Mouse (Mus musculus): ENCODE results near the gene Slc10a1. TPM values are rescaled to one million over a fixed set of nuclear protein-coding genes. Genes with fewer than 3 reads are reported as not detected.
"Not testable (repeated sequence)": the region's sequence is repeated elsewhere in the genome, so short reads cannot be mapped to it uniquely, and the experiment has no call there.

The Slc10a1 gene
- polyA plus RNA-seq, 1 experiment from 2014 or later = 0.95 TPM

DNA sequence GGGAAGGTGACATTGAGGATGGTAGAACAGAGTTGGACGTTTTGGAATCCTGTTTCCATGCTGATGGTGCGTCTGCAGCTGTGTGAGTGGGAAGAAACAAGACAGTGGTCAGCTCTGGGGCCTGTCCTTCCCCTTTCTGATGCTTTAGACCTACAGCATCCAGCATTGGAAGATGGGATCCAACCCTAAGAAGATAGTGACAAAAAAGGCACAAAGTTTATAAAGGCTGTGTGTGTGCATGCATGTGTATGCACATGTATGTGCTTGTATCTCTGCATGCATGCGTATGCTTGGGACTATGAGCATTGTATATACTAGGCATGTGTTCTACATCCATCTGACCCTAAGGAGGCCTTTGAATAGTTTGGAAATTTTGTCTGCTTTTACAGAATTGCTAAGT is 12.5 kb downstream of the Slc10a1 start:
- Histone ChIP-seq H3K9me3 (ENCODE audit: control insufficient read depth, low read length) (no peaks in the 10 kb centered on the region), H3K4me1 (replicated peaks; ENCODE audit: control insufficient read depth, insufficient read depth, low read length) (peaks cover 2% of the 10 kb centered on the region; the same call in 1 of the 2 replicates), H3K4me3 (ENCODE audit: low read depth, low read length) (no peak overlapping the region), H3K27me3 (replicated peaks; ENCODE audit: control insufficient read depth, insufficient read depth, low read length) (no peaks in the 10 kb centered on the region), H3K27ac (ENCODE audit: low read depth, low read length) (no peak overlapping the region), H3K4me2 (no peak overlapping the region), H3K9ac (ENCODE audit: low read depth, low read length) (no peak overlapping the region), H3K36me3 (ENCODE audit: control insufficient read depth, insufficient read depth, low read length) (peaks cover 47% of the 10 kb centered on the region)
- no peak for DNase-seq (ENCODE audit: low spot score)
- 83% methylated on average over 3 of the region's 3 CpGs for WGBS
- ATAC-seq (replicated peaks; ENCODE audit: low FRiP score) = no peak

DNA sequence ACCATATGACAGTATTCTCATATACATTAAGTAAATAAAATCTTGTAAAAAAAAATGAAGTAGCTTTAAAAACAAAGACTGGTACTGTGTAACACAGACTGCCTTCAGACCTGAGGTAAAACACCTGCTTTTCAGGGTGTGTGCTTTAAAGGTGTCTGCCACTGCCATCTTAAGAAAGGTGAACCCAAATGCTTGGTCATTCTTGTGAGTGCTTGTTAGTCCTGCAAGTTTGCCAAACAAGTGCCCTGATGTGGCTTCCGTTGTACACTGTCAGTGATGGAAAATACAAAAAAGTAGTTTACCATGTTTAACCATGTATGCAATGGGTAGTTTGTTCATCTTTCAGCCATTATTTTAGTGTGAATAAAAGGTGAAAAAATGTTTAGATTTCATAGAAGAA is 16.0 kb downstream of the Slc10a1 start:
- no peak overlapping the region for H3K27ac ChIP-seq (ENCODE audit: low read depth, low read length)
- no peaks in the 10 kb centered on the region for H3K9me3 ChIP-seq (ENCODE audit: control insufficient read depth, low read length)
- WGBS = 95% methylated on average over 1 of the region's 1 CpGs
- H3K9ac ChIP-seq (ENCODE audit: low read depth, low read length) = no peak overlapping the region
- H3K36me3 ChIP-seq (ENCODE audit: control insufficient read depth, insufficient read depth, low read length) = peaks cover 56% of the 10 kb centered on the region
- H3K4me2 ChIP-seq = no peak overlapping the region
- ATAC-seq (replicated peaks; ENCODE audit: low FRiP score) (no peak), DNase-seq (ENCODE audit: low spot score) (no peak)
- no peaks in the 10 kb centered on the region for H3K27me3 ChIP-seq (replicated peaks; ENCODE audit: control insufficient read depth, insufficient read depth, low read length)
- peaks cover 8% of the 10 kb centered on the region; the same call in 1 of the 2 replicates for H3K4me1 ChIP-seq (replicated peaks; ENCODE audit: control insufficient read depth, insufficient read depth, low read length)
- no peak overlapping the region for H3K4me3 ChIP-seq (ENCODE audit: low read depth, low read length)

DNA sequence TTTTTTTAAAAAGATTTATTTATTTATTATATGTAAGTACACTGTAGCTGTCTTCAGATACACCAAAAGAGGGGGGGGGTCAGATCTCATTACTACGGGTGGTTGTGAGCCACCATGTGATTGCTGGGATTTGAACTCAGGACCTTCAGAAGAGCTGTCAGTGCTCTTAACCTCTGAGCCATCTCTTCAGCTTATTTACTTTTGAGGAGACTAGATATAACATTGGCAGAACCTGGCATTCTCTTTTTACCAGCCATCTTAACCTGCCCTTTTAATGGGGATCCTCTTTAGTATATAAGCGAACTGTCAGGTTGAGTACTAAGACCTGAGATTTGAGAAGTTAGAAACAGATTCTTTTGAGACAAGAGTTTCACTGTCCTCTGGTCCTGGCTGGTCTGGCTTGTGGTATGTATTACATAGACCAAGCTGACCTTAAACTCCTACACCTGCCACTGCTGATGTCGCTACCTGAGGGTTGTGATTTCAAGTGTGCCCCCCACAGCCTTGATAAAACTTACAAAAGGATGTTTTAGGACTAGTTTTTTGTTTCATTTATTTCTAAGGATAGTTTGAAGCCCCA is 16.8 kb downstream of the Slc10a1 start:
- Histone ChIP-seq H3K4me3 (ENCODE audit: low read depth, low read length) (no peak overlapping the region), H3K4me2 (no peak overlapping the region), H3K4me1 (replicated peaks; ENCODE audit: control insufficient read depth, insufficient read depth, low read length) (peaks cover 12% of the 10 kb centered on the region; the same call in 1 of the 2 replicates), H3K27ac (ENCODE audit: low read depth, low read length) (no peak overlapping the region), H3K36me3 (ENCODE audit: control insufficient read depth, insufficient read depth, low read length) (peaks cover 59% of the 10 kb centered on the region), H3K9ac (ENCODE audit: low read depth, low read length) (no peak overlapping the region), H3K9me3 (ENCODE audit: control insufficient read depth, low read length) (no peaks in the 10 kb centered on the region), H3K27me3 (replicated peaks; ENCODE audit: control insufficient read depth, insufficient read depth, low read length) (no peaks in the 10 kb centered on the region)
- ATAC-seq (replicated peaks; ENCODE audit: low FRiP score) (no peak), DNase-seq (ENCODE audit: low spot score) (no peak)
- 93% methylated on average over 3 of the region's 3 CpGs for WGBS

DNA sequence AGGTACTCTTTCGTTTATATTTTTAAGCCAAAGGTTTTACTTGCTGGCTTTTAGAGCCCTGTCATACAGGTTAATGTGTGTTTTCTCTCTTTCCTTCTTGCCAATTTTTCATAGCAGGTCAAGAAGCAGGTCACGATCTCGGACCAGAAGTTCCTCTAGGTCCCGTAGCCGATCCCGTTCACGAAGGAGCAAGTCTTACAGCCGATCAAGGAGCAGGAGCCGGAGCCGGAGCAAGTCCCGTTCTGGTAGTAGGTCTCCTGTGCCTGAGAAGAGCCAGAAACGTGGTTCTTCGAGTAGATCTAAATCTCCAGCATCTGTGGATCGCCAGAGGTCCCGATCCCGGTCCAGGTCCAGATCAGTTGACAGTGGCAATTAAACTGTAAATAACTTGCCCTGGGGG is 18.9 kb downstream of the Slc10a1 start:
- ATAC-seq (replicated peaks; ENCODE audit: low FRiP score); H3K4me3 ChIP-seq (ENCODE audit: low read depth, low read length); H3K27ac ChIP-seq (ENCODE audit: low read depth, low read length); H3K4me2 ChIP-seq; H3K9me3 ChIP-seq (ENCODE audit: control insufficient read depth, low read length); H3K27me3 ChIP-seq (replicated peaks; ENCODE audit: control insufficient read depth, insufficient read depth, low read length); DNase-seq (ENCODE audit: low spot score); H3K9ac ChIP-seq (ENCODE audit: low read depth, low read length): not testable (repeated sequence)
- WGBS = 93% methylated on average over 15 of the region's 16 CpGs
- Histone ChIP-seq H3K4me1 (replicated peaks; ENCODE audit: control insufficient read depth, insufficient read depth, low read length) (peaks cover 14% of the 10 kb centered on the region; the same call in 1 of the 2 replicates), H3K36me3 (ENCODE audit: control insufficient read depth, insufficient read depth, low read length) (peaks cover 52% of the 10 kb centered on the region)

DNA sequence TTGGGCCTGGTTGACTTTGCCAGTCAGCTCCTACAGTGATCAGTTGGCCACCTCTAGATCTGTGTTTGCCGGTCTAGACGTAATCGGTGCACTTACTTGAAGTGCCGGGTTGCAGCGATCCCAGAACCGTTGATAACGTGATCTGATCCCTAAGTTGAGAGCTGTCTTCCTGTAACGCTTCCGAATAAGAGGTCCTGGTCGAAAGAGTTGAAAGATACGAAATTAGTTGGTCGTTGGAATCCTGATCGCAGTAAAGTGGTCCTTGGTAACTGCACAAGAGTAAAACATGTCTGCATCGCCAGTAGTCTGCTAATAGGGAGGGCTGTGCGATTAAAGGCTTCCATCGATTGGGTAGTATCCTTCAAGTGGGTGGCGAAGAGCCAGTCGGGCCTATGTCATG is 20.3 kb downstream of the Slc10a1 start:
- H3K4me2 ChIP-seq = no peak overlapping the region; the same call in 1 of the 2 replicates
- ATAC-seq (replicated peaks; ENCODE audit: low FRiP score) = no peak

DNA sequence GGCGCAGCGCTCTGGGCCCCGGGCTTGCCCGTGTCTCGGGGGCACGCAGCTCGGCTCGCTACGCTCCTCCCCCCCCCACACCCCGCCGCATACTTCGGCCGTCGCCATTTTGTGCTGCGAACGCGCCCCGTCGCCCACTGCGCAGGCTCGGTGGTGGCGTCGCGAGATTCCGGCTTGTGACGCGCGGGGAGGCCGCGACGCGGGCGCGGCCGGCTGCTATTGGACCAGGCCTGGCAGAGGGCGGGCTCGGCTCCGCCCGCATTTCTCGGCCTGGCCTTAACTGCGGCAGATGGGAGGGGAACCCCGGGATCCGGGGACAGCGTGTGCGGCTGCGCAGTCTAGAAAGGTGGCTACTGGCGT is 22.5 kb downstream of the Slc10a1 start:
- Histone ChIP-seq H3K36me3 (ENCODE audit: control insufficient read depth, insufficient read depth, low read length) (peaks cover 32% of the 10 kb centered on the region), H3K4me1 (replicated peaks; ENCODE audit: control insufficient read depth, insufficient read depth, low read length) (peaks cover 24% of the 10 kb centered on the region), H3K4me3 (ENCODE audit: low read depth, low read length) (peak overlapping the region; percentile 99), H3K27ac (ENCODE audit: low read depth, low read length) (peak overlapping the region; percentile 99), H3K27me3 (replicated peaks; ENCODE audit: control insufficient read depth, insufficient read depth, low read length) (no peaks in the 10 kb centered on the region), H3K9ac (ENCODE audit: low read depth, low read length) (peak overlapping the region; percentile 99), H3K4me2 (peak overlapping the region; percentile 91), H3K9me3 (ENCODE audit: control insufficient read depth, low read length) (no peaks in the 10 kb centered on the region)
- ATAC-seq (replicated peaks; ENCODE audit: low FRiP score) = peak; percentile 94
- WGBS = under 1% methylated on average over 47 of the region's 47 CpGs
- peak; percentile 92 for DNase-seq (ENCODE audit: low spot score)

More for the DNA sequence above, 20.3 kb downstream of the Slc10a1 start:
- DNase-seq (ENCODE audit: low spot score) = no peak
- peaks cover 22% of the 10 kb centered on the region for H3K4me1 ChIP-seq (replicated peaks; ENCODE audit: control insufficient read depth, insufficient read depth, low read length)
- 93% methylated on average over 18 of the region's 18 CpGs for WGBS
- no peak overlapping the region for H3K9ac ChIP-seq (ENCODE audit: low read depth, low read length)
- H3K27me3 ChIP-seq (replicated peaks; ENCODE audit: control insufficient read depth, insufficient read depth, low read length) = no peaks in the 10 kb centered on the region
- H3K4me3 ChIP-seq (ENCODE audit: low read depth, low read length) = no peak overlapping the region
- H3K27ac ChIP-seq (ENCODE audit: low read depth, low read length) = no peak overlapping the region
- H3K36me3 ChIP-seq (ENCODE audit: control insufficient read depth, insufficient read depth, low read length) = peaks cover 44% of the 10 kb centered on the region
- H3K9me3 ChIP-seq (ENCODE audit: control insufficient read depth, low read length) = no peaks in the 10 kb centered on the region

DNA sequence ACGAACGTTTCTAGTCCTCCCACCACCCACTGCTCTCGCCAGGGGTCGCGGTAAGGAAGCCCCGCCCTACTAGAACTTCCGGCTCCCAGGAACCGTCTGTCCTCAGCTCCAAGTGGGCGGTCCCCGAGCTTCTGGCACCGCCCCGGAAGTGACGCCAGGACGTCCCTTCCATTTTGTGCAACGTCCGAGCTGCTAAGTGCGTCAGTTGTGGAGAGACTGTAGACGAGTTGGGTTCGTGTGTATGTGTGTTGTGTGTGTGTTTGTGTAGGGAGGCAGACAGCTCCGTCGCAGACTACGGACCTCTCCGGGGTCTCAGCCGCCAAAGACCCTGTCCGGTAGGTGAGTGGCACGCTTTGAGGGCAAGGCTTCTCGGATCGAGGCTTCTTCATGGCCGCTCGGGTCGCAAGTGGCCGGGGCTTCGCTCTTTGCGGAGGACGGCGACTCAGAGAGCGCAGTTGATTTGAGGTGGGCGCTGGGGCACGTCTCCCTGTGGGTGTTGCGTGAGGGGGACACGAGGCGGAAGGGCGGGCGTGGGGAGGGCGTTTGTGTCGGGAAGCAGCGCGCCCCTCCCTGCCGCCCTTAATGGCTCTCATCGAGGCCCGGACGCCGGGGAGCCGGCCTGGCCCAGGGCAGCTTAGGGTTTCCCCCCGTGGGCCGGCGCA is 23.0 kb downstream of the Slc10a1 start, which contains the start of gene Srsf5:
Gene Srsf5 (plus strand): TSS at position 171 of the 662 bp plus-strand sequence.
- peak; percentile 97 for DNase-seq (ENCODE audit: low spot score)
- Histone ChIP-seq H3K4me1 (replicated peaks; ENCODE audit: control insufficient read depth, insufficient read depth, low read length) (peaks cover 22% of the 10 kb centered on the region), H3K4me2 (peak within 1 kb of the TSS; percentile 91), H3K27me3 (replicated peaks; ENCODE audit: control insufficient read depth, insufficient read depth, low read length) (no peaks in the 10 kb centered on the region), H3K9me3 (ENCODE audit: control insufficient read depth, low read length) (no peaks in the 10 kb centered on the region), H3K4me3 (ENCODE audit: low read depth, low read length) (peak within 1 kb of the TSS; percentile 99), H3K9ac (ENCODE audit: low read depth, low read length) (peak within 1 kb of the TSS; percentile 99), H3K27ac (ENCODE audit: low read depth, low read length) (peak within 1 kb of the TSS; percentile 99), H3K36me3 (ENCODE audit: control insufficient read depth, insufficient read depth, low read length) (peaks cover 27% of the 10 kb centered on the region)
- under 1% methylated on average over 56 of the region's 57 CpGs for WGBS
- ATAC-seq (replicated peaks; ENCODE audit: low FRiP score) = peak; percentile 85

DNA sequence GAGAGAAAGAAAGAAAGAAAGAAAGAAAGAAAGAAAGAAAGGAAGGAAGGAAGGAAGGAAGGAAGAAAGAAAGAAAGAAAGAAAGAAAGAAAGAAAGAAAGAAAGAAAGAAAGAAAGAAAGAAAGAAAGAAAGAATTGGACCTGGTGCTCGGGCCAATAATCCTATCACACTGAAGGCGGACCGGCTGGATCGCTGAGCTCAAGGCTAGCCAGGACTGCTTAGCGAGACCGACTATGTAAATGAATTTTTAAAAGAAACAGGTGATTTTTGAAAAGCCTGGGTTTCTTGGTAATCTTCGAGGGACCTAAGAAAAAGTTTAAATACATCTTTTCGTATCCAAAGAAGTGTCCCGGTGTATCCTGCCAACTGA is 23.6 kb downstream of the Slc10a1 start:
- WGBS = 1% methylated on average over 9 of the region's 9 CpGs
- peak; percentile 29; the same call in 1 of the 2 replicates for ATAC-seq (replicated peaks; ENCODE audit: low FRiP score)
- peaks cover 27% of the 10 kb centered on the region for H3K36me3 ChIP-seq (ENCODE audit: control insufficient read depth, insufficient read depth, low read length)
- not testable (repeated sequence) for DNase-seq (ENCODE audit: low spot score); H3K9me3 ChIP-seq (ENCODE audit: control insufficient read depth, low read length); H3K27me3 ChIP-seq (replicated peaks; ENCODE audit: control insufficient read depth, insufficient read depth, low read length)
- peak overlapping the region; percentile 99 for H3K4me3 ChIP-seq (ENCODE audit: low read depth, low read length)
- peak overlapping the region; percentile 51 for H3K4me2 ChIP-seq
- H3K4me1 ChIP-seq (replicated peaks; ENCODE audit: control insufficient read depth, insufficient read depth, low read length) = peaks cover 22% of the 10 kb centered on the region
- peak overlapping the region; percentile 99 for H3K27ac ChIP-seq (ENCODE audit: low read depth, low read length)
- peak overlapping the region; percentile 99 for H3K9ac ChIP-seq (ENCODE audit: low read depth, low read length)

DNA sequence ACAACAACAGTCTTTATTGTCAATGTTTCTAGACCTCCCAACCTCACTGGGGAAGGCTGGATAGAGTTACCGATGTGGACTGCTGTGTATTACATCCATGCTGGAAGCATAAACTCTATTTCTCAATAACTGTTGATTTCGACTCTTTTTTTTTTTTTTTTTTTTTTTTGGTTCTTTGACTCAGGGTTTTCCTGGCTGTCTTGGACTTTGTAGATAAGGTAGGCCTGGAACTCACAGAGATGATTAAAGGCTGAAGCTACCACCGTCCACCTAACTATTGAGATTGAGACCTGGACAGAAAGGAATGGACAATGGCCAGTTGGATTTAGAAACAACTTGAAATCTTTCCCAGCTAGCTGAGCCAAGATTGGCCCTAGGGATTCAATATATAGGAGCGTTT is 24.3 kb downstream of the Slc10a1 start:
- DNase-seq (ENCODE audit: low spot score) (no peak), ATAC-seq (replicated peaks; ENCODE audit: low FRiP score) (no peak)
- 70% methylated on average over 4 of the region's 4 CpGs for WGBS
- H3K9me3 ChIP-seq (ENCODE audit: control insufficient read depth, low read length) = no peaks in the 10 kb centered on the region
- H3K4me2 ChIP-seq = peak overlapping the region; percentile 51
- no peak overlapping the region for H3K9ac ChIP-seq (ENCODE audit: low read depth, low read length)
- H3K27ac ChIP-seq (ENCODE audit: low read depth, low read length) = no peak overlapping the region; the same call in 1 of the 2 replicates
- H3K27me3 ChIP-seq (replicated peaks; ENCODE audit: control insufficient read depth, insufficient read depth, low read length) = no peaks in the 10 kb centered on the region
- H3K4me1 ChIP-seq (replicated peaks; ENCODE audit: control insufficient read depth, insufficient read depth, low read length) = peaks cover 25% of the 10 kb centered on the region
- peak overlapping the region; percentile 99; the same call in 1 of the 2 replicates for H3K4me3 ChIP-seq (ENCODE audit: low read depth, low read length)
- peaks cover 23% of the 10 kb centered on the region for H3K36me3 ChIP-seq (ENCODE audit: control insufficient read depth, insufficient read depth, low read length)
